Mouse (Mus musculus) kidney, adult 2 months (tissue): ENCODE data around the gene Tango6. TPM values are rescaled to one million over a fixed set of nuclear protein-coding genes. Genes with fewer than 3 reads are reported as not detected.
A peak's percentile ranks its signal among the peaks of the same experiment; 100 is the strongest.
"Not testable (repeated sequence)": the region's sequence is repeated elsewhere in the genome, so short reads cannot be mapped to it uniquely, and the experiment has no call there.

Source experiments
- DNase-seq: peaks from one replicate; pipeline ENCODE4 v3.0.0; 2021
- H3K27ac ChIP-seq: fragments of 200-500 bp; 2 replicates; pipeline ENCODE4 v1.5.1; 2012; ENCODE audit warnings: low read depth, low read length, control low read depth, inconsistent platforms; ENCODE audit not compliant: insufficient read depth
- H3K27me3 ChIP-seq: fragments of 200-500 bp; replicated peaks from 2 replicates; pipeline ENCODE4 v1.6.1; 2012; ENCODE audit warnings: mild to moderate bottlenecking, moderate library complexity, low read length, inconsistent platforms; ENCODE audit not compliant: control insufficient read depth, insufficient read depth
- H3K36me3 ChIP-seq: fragments of 200-500 bp; 2 replicates; pipeline ENCODE4 v1.6.1; 2012; ENCODE audit warnings: mild to moderate bottlenecking, moderate library complexity, low read length, inconsistent platforms; ENCODE audit not compliant: control insufficient read depth, insufficient read depth
- H3K4me1 ChIP-seq: fragments of 200-500 bp; 2 replicates; pipeline ENCODE4 v1.6.1; 2011; ENCODE audit warnings: low read length; ENCODE audit not compliant: control insufficient read depth, insufficient read depth
- H3K4me3 ChIP-seq: fragments of 200-500 bp; 2 replicates; pipeline ENCODE4 v1.5.1; 2011; ENCODE audit warnings: mild to moderate bottlenecking, low read depth, low read length, control low read depth; ENCODE audit not compliant: insufficient read depth
- CTCF ChIP-seq: fragments of 200-500 bp; conservative IDR thresholded peaks from 2 replicates; pipeline ENCODE4 v1.5.1; 2011; ENCODE audit warnings: low read depth, mild to moderate bottlenecking, control low read depth, low read length, moderate library complexity, mixed read lengths; ENCODE audit not compliant: insufficient read depth, insufficient read length
- POLR2A ChIP-seq: fragments of 200-500 bp; IDR thresholded peaks from one replicate; pipeline ENCODE4 v1.6.1; 2011; ENCODE audit warnings: low read depth, low read length, control low read depth
- WGBS: fragments of 180-500 bp; shearing (Covaris S2); methylation state at CpG from one replicate; pipeline ENCODE4 v1.1.7; 2018; 5-methylcytosine and 5-hydroxymethylcytosine counted together
- polyA plus RNA-seq: library from polyadenylated mRNA; depleted of rRNA; stranded (reverse); fragments of >200 nt; gene quantifications from 2 replicates; pipeline ENCODE4 v1.2.3, GENCODE M21; 2012

Gene Tango6
- polyA plus RNA-seq, 1 experiment: 6.1 TPM

- DNase-seq: peak; percentile 59
- peaks cover 11% of the 10 kb centered on the region; the same call in 1 of the 2 replicates for H3K4me1 ChIP-seq
- 15% methylated on average over 1 of the region's 1 CpGs for WGBS
- 0 out of 2 replicates have a peak overlapping the region, but pooled peaks have one; percentile 5 for H3K27ac ChIP-seq
- H3K27me3 ChIP-seq: no peaks in the 10 kb centered on the region
- H3K36me3 ChIP-seq: no peaks in the 10 kb centered on the region
- no peak for TF ChIP-seq POLR2A
- no peak for TF ChIP-seq CTCF
- no peak overlapping the region for H3K4me3 ChIP-seq
Observed at GRCm38 (mm10) chr8:106799821-106800220, 117.0 kb downstream of the Tango6 start.

GRCm38 (mm10) chr8:106801261-106801660, 118.4 kb downstream of the Tango6 start:
- H3K27me3 ChIP-seq: no peaks in the 10 kb centered on the region
- no peak overlapping the region for H3K27ac ChIP-seq
- no peak overlapping the region for H3K4me3 ChIP-seq
- TF ChIP-seq POLR2A: no peak
- no peak for TF ChIP-seq CTCF
- peaks cover 11% of the 10 kb centered on the region; the same call in 1 of the 2 replicates for H3K4me1 ChIP-seq
- 80% methylated on average over 11 of the region's 11 CpGs for WGBS
- no peak for DNase-seq
- no peaks in the 10 kb centered on the region for H3K36me3 ChIP-seq

- peaks cover 11% of the 10 kb centered on the region; the same call in 1 of the 2 replicates for H3K4me1 ChIP-seq
- not testable (repeated sequence) for H3K4me3 ChIP-seq, H3K36me3 ChIP-seq, H3K27ac ChIP-seq, H3K27me3 ChIP-seq, DNase-seq
- 77% methylated on average over 12 of the region's 12 CpGs for WGBS
Observed at GRCm38 (mm10) chr8:106802384-106803137, 119.7 kb downstream of the Tango6 start.

GRCm38 (mm10) chr8:106805859-106806258, 123.0 kb downstream of the Tango6 start:
- DNase-seq: no peak
- no peak overlapping the region for H3K27ac ChIP-seq
- no peak overlapping the region for H3K4me3 ChIP-seq
- 97% methylated on average over 3 of the region's 3 CpGs for WGBS
- H3K4me1 ChIP-seq: no peaks in the 10 kb centered on the region; the same call in 1 of the 2 replicates
- H3K27me3 ChIP-seq: no peaks in the 10 kb centered on the region
- no peak for TF ChIP-seq POLR2A
- TF ChIP-seq CTCF: no peak
- H3K36me3 ChIP-seq: no peaks in the 10 kb centered on the region

- no peaks in the 10 kb centered on the region for H3K36me3 ChIP-seq
- 96% methylated on average over 4 of the region's 4 CpGs for WGBS
- TF ChIP-seq POLR2A: no peak
- no peak for TF ChIP-seq CTCF
Observed at GRCm38 (mm10) chr8:106807461-106807860, 124.6 kb downstream of the Tango6 start.

GRCm38 (mm10) chr8:106809726-106810125, 126.9 kb downstream of the Tango6 start:
- WGBS: 57% methylated on average over 9 of the region's 9 CpGs

More at GRCm38 (mm10) chr8:106807461-106807860, 124.6 kb downstream of the Tango6 start:
- Histone ChIP-seq H3K27me3 (no peaks in the 10 kb centered on the region), H3K27ac (no peak overlapping the region), H3K4me3 (no peak overlapping the region), H3K4me1 (no peaks in the 10 kb centered on the region; the same call in 1 of the 2 replicates)
- DNase-seq: no peak

GRCm38 (mm10) chr8:106810406-106810805, 127.5 kb downstream of the Tango6 start:
- Histone ChIP-seq H3K4me3 (no peak overlapping the region), H3K4me1 (no peaks in the 10 kb centered on the region), H3K36me3 (no peaks in the 10 kb centered on the region), H3K27ac (no peak overlapping the region), H3K27me3 (no peaks in the 10 kb centered on the region)
- TF ChIP-seq CTCF (no peak), POLR2A (no peak)
- WGBS: 91% methylated on average over 7 of the region's 7 CpGs
- no peak for DNase-seq

More at GRCm38 (mm10) chr8:106809726-106810125, 126.9 kb downstream of the Tango6 start:
- TF ChIP-seq POLR2A (no peak), CTCF (no peak)
- no peak for DNase-seq
- Histone ChIP-seq H3K4me1 (no peaks in the 10 kb centered on the region), H3K27me3 (no peaks in the 10 kb centered on the region), H3K27ac (no peak overlapping the region), H3K36me3 (no peaks in the 10 kb centered on the region), H3K4me3 (no peak overlapping the region)
